Mouse (Mus musculus): ENCODE results near the gene Trim61.

GRCm38 (mm10) chr8:65037117-65037533, 18.8 kb upstream of the Trim61 start, which contains the start of gene Apela:
- no peak for TF ChIP-seq CTCF (IDR thresholded peaks at IDR 0.05; ENCODE audit: low read depth)
- TF ChIP-seq EP300 (optimal IDR thresholded peaks at IDR 0.05), result no peak

All from stomach, postnatal 0 days (tissue).